Mouse (Mus musculus) layer of hippocampus, adult 18-20 months (tissue): ENCODE data around the gene Nt5e. TPM values are rescaled to one million over a fixed set of nuclear protein-coding genes. Genes with fewer than 3 reads are reported as not detected.

Experiments
- DNase-seq, 2 experiments: peaks; one replicate each; pipeline ENCODE4 v3.0.0; 2022; ENCODE audit warnings: low spot score in 2 of 2
- total RNA-seq, 2 experiments: library from RNA; stranded (reverse); gene quantifications; 2 replicates each; pipeline ENCODE4 v1.2.3; 2021

Gene Nt5e
- total RNA-seq, 2 experiments from 2014 or later = 2.7 to 3.7 TPM

GRCm38 (mm10) chr9:88344424-88344823 lies 17.4 kb downstream of the Nt5e start:
- no peak for DNase-seq

DNA sequence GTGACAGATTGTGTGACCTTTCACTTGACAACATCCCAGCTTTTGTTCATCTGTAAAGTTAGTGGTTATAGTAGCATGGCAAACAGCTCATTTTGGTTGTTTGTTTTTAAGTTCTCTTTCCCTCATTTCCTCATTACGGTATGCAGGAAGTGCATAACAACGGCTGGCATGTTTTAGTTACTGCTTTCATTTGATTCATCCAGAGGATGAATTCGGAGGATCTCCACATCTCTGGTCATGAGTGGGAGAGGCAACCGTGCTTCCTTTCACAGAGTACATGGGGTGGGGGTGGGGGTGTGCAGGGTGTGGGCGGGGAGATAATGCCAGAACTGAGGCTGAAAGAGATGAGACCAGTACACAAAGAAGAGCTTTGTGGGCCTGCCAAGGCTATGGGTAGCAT lies 19.9 kb downstream of the Nt5e start:
- no peak for DNase-seq

- DNase-seq = no peak
Measured at GRCm38 (mm10) chr9:88348623-88349022, 21.6 kb downstream of the Nt5e start.

DNA sequence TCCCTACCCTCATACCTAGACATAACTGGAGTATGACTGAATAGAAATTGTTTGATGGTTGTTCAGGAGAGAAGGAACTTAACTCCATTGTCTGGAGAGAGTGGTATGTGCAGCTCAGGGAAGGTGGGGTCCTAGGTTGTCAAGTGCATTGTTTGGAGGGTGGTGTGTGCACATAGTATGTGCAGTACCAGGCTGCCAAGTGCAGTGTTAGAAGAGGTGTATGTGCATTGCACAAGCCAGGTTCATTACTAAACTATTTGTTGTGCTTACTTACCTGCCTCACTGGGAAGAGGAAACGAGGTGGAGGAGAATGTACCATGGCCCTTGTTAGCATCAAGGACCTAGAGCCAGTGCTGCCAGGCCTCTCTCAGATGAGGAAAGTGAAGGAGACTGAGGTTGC lies 23.3 kb downstream of the Nt5e start:
- DNase-seq = no peak

DNA sequence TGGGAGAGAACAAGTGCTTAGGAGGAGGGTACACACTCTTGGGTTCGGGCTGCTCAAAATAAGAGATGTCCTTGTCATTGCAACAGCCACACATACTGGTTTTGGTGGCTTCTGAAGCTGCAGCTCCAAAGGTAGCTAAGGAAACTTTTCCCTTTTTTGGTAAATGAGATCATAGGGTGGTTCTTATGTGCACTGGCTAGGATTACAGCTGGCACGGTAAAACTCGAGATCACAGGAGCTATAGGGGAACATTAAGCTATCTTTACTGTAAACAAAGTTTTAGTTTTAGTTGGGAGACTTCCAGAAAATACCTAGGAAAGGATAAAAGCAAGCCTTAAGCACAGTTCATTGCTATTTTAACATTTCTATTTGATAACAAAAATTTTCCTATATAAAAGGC lies 24.2 kb downstream of the Nt5e start:
- no peak for DNase-seq

DNA sequence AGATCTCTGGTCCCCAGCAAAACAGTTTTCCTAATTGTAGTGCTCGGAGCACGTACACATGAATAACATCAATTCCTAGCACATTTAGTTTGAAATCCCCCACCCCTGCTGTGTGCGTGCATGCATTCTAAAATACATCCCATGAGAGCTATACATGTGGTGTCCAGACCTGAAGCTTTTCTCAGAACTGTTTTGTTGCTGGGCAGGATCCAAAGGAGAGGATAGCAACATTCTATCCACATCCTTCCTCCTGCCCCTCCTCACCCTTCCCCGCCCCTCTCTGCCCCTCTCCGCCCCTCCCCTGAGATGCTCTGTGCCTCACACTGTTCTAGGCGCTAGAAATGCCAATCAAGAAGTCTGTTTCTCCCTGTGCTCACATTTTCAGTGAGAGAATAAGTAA lies 25.7 kb downstream of the Nt5e start:
- DNase-seq = no peak

GRCm38 (mm10) chr9:88353459-88353858 lies 26.5 kb downstream of the Nt5e start:
- no peak for DNase-seq

- no peak for DNase-seq
Measured at GRCm38 (mm10) chr9:88357173-88357572, 30.2 kb downstream of the Nt5e start.

DNA sequence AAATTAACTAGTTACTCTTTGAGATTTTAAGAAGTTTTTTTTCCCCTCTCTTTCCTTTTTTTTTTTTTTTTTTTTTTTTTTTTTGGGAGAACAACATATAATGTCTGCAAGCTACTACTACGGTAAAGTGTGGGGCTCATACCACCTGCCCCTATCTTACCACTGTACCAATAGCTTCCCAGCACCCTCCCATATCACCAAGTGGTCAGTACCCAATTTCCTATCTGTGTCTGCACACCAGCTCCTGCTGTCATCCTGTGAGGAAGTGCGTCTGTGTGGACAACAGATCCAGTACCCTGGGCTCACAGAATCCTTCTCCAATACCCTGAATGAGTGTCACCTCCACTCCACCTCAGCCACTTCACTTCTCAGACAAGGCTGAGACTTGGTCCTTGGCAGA lies 32.1 kb downstream of the Nt5e start:
- no peak for DNase-seq

DNA sequence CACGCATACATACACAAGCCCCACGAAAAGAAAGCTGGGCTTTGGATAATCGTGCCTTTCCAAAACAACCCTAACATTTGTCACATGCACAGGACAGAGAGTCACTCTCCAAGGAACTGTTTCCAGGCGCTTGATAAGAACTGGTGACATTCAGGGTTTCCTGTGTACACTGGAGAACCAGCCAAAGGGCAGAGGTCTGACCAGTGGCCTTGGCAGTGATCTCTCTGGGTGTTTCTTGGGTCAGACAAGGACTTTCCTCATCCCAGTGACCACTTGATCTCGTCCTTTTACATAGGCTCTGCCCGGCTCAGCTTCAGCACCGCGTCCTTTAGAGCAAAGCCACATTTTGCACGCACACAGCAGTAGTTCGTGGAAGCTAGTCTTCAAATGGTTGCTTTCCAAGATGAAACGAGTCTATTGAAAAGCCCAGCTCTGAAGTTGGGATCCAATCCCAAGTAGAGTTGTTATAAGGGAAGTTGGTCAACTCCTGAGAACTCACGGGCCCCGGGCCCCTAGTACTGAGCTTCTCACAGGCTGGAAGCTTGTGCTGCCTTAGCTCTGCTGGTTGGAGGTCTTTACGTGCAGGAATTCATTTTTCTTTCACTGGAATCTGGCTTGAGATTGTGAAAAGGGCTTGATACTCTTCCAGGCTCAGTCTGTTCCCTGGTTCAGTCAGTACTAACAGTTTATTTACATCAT lies 34.4 kb downstream of the Nt5e start:
- DNase-seq = no peak

- no peak for DNase-seq
Measured at GRCm38 (mm10) chr9:88362055-88362850, 35.3 kb downstream of the Nt5e start.

GRCm38 (mm10) chr9:88363102-88363501 lies 36.1 kb downstream of the Nt5e start:
- DNase-seq = no peak

DNA sequence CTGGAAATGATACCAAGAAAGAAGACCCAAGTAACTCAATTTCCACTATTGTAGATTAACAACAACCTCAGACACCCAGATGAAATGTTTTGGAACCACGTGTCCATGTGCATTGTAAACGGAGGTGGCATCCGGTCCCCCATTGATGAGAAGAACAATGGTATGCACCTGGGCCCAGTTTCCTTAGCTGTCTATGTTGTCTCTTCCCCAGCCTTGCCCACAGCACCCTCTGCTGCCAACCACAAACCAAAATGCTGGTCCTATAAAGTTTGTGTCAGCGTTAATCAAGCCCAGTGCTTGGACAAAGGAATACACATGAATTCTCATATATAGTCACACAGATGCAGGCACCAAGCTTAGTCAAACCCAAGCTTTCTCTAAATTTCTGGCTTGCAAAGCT lies 39.3 kb downstream of the Nt5e start:
- DNase-seq = no peak

DNA sequence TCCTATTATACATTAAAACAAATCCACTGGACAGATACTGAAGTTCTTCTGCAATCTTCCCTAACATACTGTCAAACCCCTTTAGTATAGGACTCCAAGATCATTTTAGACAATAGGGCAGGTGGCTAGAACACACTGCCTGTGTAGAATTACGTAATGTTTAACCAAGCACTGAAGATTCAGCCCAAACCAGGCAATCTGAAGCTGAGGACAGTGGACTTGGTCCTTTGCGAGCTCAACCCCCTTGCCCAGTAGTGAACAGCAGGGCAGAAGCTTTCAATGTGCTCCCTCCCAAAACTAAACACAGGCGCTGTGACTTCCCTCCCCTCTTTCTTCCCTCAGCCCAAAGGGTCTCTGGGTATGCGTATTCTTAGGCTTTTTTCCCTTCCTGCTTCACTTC lies 39.8 kb downstream of the Nt5e start:
- no peak for DNase-seq

- DNase-seq = no peak
Measured at GRCm38 (mm10) chr9:88367322-88367721, 40.3 kb downstream of the Nt5e start.

GRCm38 (mm10) chr9:88367751-88368150 lies 40.8 kb downstream of the Nt5e start:
- no peak for DNase-seq

DNA sequence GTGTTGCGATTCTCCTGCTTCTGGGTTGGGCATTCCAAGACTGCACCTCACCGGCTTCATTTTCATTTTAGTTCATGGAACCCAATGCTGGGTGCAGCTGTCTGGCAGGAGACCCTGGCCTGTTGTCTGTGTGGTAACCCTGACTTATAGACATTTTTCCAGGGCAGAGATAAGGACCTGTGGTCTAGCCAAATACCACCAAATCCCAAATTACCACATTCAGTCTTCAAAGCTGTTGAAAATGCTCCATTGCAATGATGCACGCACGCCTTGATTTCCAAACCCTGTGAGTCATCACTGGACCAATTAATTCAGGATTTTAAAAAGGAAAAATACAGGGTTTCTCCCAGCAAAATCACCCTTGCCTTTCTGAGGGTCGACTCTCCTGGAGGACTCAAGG lies 41.5 kb downstream of the Nt5e start:
- no peak for DNase-seq

GRCm38 (mm10) chr9:88369666-88370065 lies 42.7 kb downstream of the Nt5e start:
- no peak for DNase-seq

GRCm38 (mm10) chr9:88371201-88371600 lies 44.2 kb downstream of the Nt5e start:
- DNase-seq = no peak

DNA sequence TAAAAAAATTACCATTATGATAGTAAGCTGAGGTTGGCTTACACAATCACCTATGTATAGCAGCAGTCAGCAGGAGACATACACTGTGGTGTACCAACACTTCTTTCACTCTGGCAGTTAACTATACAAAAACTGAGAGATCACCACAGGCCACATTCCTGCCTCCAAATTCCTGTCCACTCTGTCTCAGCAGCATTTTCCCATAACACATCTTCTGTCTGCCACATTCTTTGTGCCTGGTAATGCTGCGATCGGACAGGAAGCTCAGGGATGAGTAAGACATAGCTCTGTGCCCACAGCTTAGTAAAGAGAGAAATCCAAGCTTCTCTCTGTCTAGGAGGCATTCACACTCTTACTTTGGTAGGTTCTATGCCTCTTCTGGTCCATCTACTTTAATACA lies 46.0 kb downstream of the Nt5e start:
- DNase-seq = no peak

GRCm38 (mm10) chr9:88377483-88377882 lies 50.5 kb downstream of the Nt5e start:
- no peak for DNase-seq

GRCm38 (mm10) chr9:88379057-88379456 lies 52.1 kb downstream of the Nt5e start:
- no peak for DNase-seq

- DNase-seq = no peak
Measured at GRCm38 (mm10) chr9:88380076-88380475, 53.1 kb downstream of the Nt5e start.
